Mouse (Mus musculus) midbrain, embryonic 16.5 days (tissue): ENCODE results near the gene Csrnp2. TPM values are rescaled to one million over a fixed set of nuclear protein-coding genes. Genes with fewer than 3 reads are reported as not detected.
"Not testable (repeated sequence)": the region's sequence is repeated elsewhere in the genome, so short reads cannot be mapped to it uniquely, and the experiment has no call there.

Experiments
- ATAC-seq: fragments of 200-750 bp; cut with Nextera tagmentation; 2 replicates; pipeline ENCODE4 v1.8.0; 2017; ENCODE audit warnings: moderate TSS enrichment
- H3K27ac ChIP-seq: fragments of 300-500 bp; sonication (generic); 2 replicates; pipeline ENCODE4 v1.5.1; 2014; ENCODE audit warnings: mild to moderate bottlenecking, low read length, mixed read lengths
- H3K27me3 ChIP-seq: fragments of 300-500 bp; sonication (generic); 2 replicates; pipeline ENCODE4 v1.6.1; 2014; ENCODE audit warnings: low read depth, low read length, mixed read lengths; ENCODE audit not compliant: control insufficient read depth, insufficient read depth
- H3K36me3 ChIP-seq: fragments of 300-500 bp; sonication (generic); 2 replicates; pipeline ENCODE4 v1.6.1; 2014; ENCODE audit warnings: mild to moderate bottlenecking, low read length, moderate library complexity, mixed read lengths; ENCODE audit not compliant: control insufficient read depth, insufficient read depth
- H3K4me1 ChIP-seq: fragments of 300-500 bp; sonication (generic); 2 replicates; pipeline ENCODE4 v1.6.1; 2014; ENCODE audit warnings: mild to moderate bottlenecking, low read length, mixed read lengths; ENCODE audit not compliant: control insufficient read depth, insufficient read depth
- H3K4me2 ChIP-seq: fragments of 300-500 bp; sonication (generic); 2 replicates; pipeline ENCODE4 v1.6.1; 2014; ENCODE audit warnings: mild to moderate bottlenecking, low read length, mixed read lengths
- H3K4me3 ChIP-seq: fragments of 300-500 bp; sonication (generic); 2 replicates; pipeline ENCODE4 v1.5.1; 2014; ENCODE audit warnings: low read depth, mild to moderate bottlenecking, low read length, moderate library complexity, mixed read lengths
- H3K9ac ChIP-seq: fragments of 300-500 bp; sonication (generic); 2 replicates; pipeline ENCODE4 v1.6.1; 2014; ENCODE audit warnings: low read depth, low read length, mixed read lengths
- H3K9me3 ChIP-seq: fragments of 300-500 bp; sonication (generic); replicated peaks from 2 replicates; pipeline ENCODE4 v1.6.1; 2014; ENCODE audit warnings: mild to moderate bottlenecking, low read length, mixed read lengths; ENCODE audit not compliant: control insufficient read depth, poor library complexity, severe bottlenecking
- WGBS: fragments of 180-500 bp; shearing (Covaris S2); extraction: QIAGEN DNeasy Blood & Tissue Kit; methylation state at CpG from one replicate; pipeline ENCODE4 v1.1.7; 2014; 5-methylcytosine and 5-hydroxymethylcytosine counted together
- polyA plus RNA-seq: library from polyadenylated mRNA; unstranded; fragments of >200 nt; fragmentation: Nextera tagmentation; extraction: Ambion mirVana; gene quantifications from 2 replicates; pipeline ENCODE4 v1.2.1, GENCODE M21; 2015

Gene Csrnp2
- polyA plus RNA-seq, 1 experiment from 2014 or later, result 48.1 TPM

DNA sequence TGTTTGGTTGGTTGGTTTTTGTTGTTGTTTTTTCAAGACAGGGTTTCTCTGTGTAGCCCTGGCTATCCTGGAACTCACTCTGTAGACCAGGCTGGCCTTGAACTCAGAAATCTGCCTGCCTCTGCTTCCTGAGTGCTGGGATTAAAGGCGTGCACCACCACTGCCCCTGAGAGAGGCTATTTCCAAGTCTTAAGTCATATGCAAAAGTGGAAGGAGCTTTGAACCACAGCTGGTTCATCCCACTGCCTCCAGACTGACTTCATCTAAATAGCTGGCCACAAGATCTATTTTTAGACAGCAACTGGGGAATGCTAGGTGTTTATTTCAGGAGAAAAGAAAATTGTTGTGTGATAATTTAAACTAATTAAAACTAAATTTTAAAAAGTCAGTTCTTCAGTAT lies 7.0 kb downstream of the Csrnp2 start:
- 93% methylated on average over 1 of the region's 1 CpGs for WGBS

GRCm38 (mm10) chr15:100487050-100487449 lies 8.2 kb downstream of the Csrnp2 start:
- no peaks in the 10 kb centered on the region for H3K27me3 ChIP-seq
- peaks cover 16% of the 10 kb centered on the region for H3K4me1 ChIP-seq
- H3K9ac ChIP-seq, result no peak overlapping the region
- H3K4me3 ChIP-seq, result no peak overlapping the region
- no peak for ATAC-seq
- H3K27ac ChIP-seq, result no peak overlapping the region
- H3K9me3 ChIP-seq, result no peaks in the 10 kb centered on the region
- no peak overlapping the region for H3K4me2 ChIP-seq
- WGBS, result 98% methylated on average over 2 of the region's 2 CpGs
- H3K36me3 ChIP-seq, result peaks cover 56% of the 10 kb centered on the region

More for the DNA sequence above, 7.0 kb downstream of the Csrnp2 start:
- not testable (repeated sequence) for ATAC-seq, H3K4me3 ChIP-seq, H3K27ac ChIP-seq, H3K9me3 ChIP-seq, H3K9ac ChIP-seq, H3K27me3 ChIP-seq, H3K4me2 ChIP-seq
- peaks cover 29% of the 10 kb centered on the region for H3K4me1 ChIP-seq
- H3K36me3 ChIP-seq, result peaks cover 45% of the 10 kb centered on the region

DNA sequence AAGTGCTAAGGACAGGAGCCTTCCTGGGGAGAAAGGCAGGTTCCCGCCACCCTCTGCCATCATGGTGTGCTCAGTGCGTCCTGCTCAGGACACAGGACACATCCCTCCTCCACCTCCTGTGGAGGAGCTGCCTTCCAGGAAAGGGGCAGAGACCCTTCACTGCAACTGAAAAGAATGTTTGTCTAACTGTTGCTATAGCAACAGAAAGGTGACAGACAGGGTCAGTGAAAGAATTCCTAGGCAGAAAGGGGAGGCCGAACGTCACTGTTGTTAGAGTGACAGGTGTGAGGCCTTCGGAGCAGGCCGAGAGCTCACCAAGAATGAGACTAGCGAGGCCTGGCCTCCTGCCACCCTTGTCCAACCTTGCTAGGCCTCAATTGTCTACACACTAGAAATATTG lies 8.8 kb downstream of the Csrnp2 start:
- no peaks in the 10 kb centered on the region for H3K27me3 ChIP-seq
- peaks cover 12% of the 10 kb centered on the region; the same call in 1 of the 2 replicates for H3K4me1 ChIP-seq
- H3K9me3 ChIP-seq, result no peaks in the 10 kb centered on the region
- no peak overlapping the region for H3K9ac ChIP-seq
- no peak for ATAC-seq
- 21% methylated on average over 7 of the region's 7 CpGs for WGBS
- H3K27ac ChIP-seq, result no peak overlapping the region
- H3K4me3 ChIP-seq, result no peak overlapping the region
- no peak overlapping the region for H3K4me2 ChIP-seq
- H3K36me3 ChIP-seq, result peaks cover 62% of the 10 kb centered on the region

GRCm38 (mm10) chr15:100485576-100485975 lies 9.7 kb downstream of the Csrnp2 start:
- H3K4me3 ChIP-seq, result no peak overlapping the region
- peaks cover 5% of the 10 kb centered on the region; the same call in 1 of the 2 replicates for H3K4me1 ChIP-seq
- peaks cover 71% of the 10 kb centered on the region for H3K36me3 ChIP-seq
- no peak overlapping the region for H3K27ac ChIP-seq
- H3K27me3 ChIP-seq, result no peaks in the 10 kb centered on the region
- 84% methylated on average over 3 of the region's 3 CpGs for WGBS
- no peaks in the 10 kb centered on the region for H3K9me3 ChIP-seq
- ATAC-seq, result no peak
- no peak overlapping the region for H3K9ac ChIP-seq
- H3K4me2 ChIP-seq, result no peak overlapping the region

DNA sequence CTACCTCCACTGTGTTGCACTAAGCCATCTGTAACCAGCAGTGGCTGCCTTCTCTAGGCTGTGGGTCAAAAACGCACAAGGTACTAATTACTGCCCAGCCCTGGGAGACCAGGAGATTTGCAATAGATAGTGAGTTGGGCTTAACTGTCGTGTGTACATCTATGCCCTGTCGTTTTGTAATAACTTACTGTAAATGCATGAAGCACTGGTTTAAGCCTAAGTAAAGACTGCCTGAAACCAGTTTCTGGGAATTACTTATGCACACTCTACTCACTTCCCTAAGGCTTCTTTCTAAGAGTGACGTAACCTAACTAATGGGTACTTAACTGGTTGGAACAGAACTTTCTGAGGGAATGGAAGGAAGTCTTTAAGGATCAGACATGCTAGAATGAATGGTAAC lies 16.4 kb downstream of the Csrnp2 start:
- WGBS, result 86% methylated on average over 4 of the region's 4 CpGs

GRCm38 (mm10) chr15:100478351-100478750 lies 16.9 kb downstream of the Csrnp2 start:
- Histone ChIP-seq H3K9ac (no peak overlapping the region), H3K27me3 (no peaks in the 10 kb centered on the region), H3K27ac (0 out of 2 replicates have a peak overlapping the region, but pooled peaks have one; percentile 17), H3K4me3 (no peak overlapping the region), H3K4me1 (no peaks in the 10 kb centered on the region), H3K4me2 (no peak overlapping the region), H3K9me3 (no peaks in the 10 kb centered on the region), H3K36me3 (peaks cover 60% of the 10 kb centered on the region)
- ATAC-seq, result no peak
- 85% methylated on average over 10 of the region's 10 CpGs for WGBS

More for the DNA sequence above, 16.4 kb downstream of the Csrnp2 start:
- H3K4me1 ChIP-seq, result no peaks in the 10 kb centered on the region
- H3K36me3 ChIP-seq, result peaks cover 66% of the 10 kb centered on the region
- no peaks in the 10 kb centered on the region for H3K9me3 ChIP-seq
- H3K4me3 ChIP-seq, result no peak overlapping the region
- no peak overlapping the region for H3K9ac ChIP-seq
- no peaks in the 10 kb centered on the region for H3K27me3 ChIP-seq
- no peak for ATAC-seq
- H3K27ac ChIP-seq, result no peak overlapping the region
- H3K4me2 ChIP-seq, result no peak overlapping the region

DNA sequence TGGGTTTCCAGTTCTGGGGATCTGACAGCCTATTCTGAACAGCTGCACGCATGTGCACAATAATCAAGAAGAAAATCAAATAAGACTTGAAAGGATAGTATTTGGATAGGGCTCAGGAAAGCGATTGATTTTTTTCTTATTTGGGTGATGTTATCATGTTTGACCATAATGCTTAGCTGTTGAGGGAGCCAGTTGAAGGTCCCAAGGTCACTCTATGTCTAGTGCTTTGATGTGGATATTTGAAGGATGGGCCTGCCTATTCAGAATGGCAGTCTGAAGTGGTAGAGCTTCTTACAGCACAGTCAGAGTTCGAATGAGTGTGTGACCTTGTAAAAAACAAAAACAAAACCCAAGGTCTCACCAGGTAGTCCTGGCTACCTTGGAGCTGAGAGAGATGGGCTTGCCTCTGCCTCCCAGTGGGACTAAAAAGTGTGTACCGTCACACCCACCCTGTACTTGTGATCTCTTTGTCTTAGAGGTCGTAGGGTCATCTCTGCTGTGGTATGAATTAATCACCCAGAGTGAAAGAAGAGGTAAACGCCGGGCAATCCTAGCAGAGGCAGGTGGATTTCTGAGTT lies 21.3 kb downstream of the Csrnp2 start:
- H3K4me1 ChIP-seq, result peaks cover 14% of the 10 kb centered on the region
- no peaks in the 10 kb centered on the region for H3K27me3 ChIP-seq
- H3K9me3 ChIP-seq, result no peaks in the 10 kb centered on the region
- H3K36me3 ChIP-seq, result peaks cover 29% of the 10 kb centered on the region
- 80% methylated on average over 7 of the region's 7 CpGs for WGBS
- no peak for ATAC-seq
- H3K4me2 ChIP-seq, result no peak overlapping the region
- H3K27ac ChIP-seq, result no peak overlapping the region
- no peak overlapping the region for H3K4me3 ChIP-seq
- H3K9ac ChIP-seq, result no peak overlapping the region

GRCm38 (mm10) chr15:100470037-100470436 lies 25.3 kb downstream of the Csrnp2 start:
- peak overlapping the region; percentile 89 for H3K9ac ChIP-seq
- no peak overlapping the region for H3K27ac ChIP-seq
- H3K4me1 ChIP-seq, result peaks cover 27% of the 10 kb centered on the region
- H3K9me3 ChIP-seq, result no peaks in the 10 kb centered on the region
- peak overlapping the region; percentile 92 for H3K4me2 ChIP-seq
- WGBS, result 61% methylated on average over 10 of the region's 10 CpGs
- no peak for ATAC-seq
- H3K36me3 ChIP-seq, result peaks cover 4% of the 10 kb centered on the region
- H3K4me3 ChIP-seq, result peak overlapping the region; percentile 84
- no peaks in the 10 kb centered on the region for H3K27me3 ChIP-seq

- H3K4me2 ChIP-seq, result peak overlapping the region; percentile 92
- ATAC-seq, result peak; percentile 59
- WGBS, result 0% methylated on average over 17 of the region's 19 CpGs
- H3K4me3 ChIP-seq, result peak overlapping the region; percentile 84
- peak overlapping the region; percentile 84 for H3K27ac ChIP-seq
- H3K9ac ChIP-seq, result peak overlapping the region; percentile 89
- peaks cover 27% of the 10 kb centered on the region for H3K4me1 ChIP-seq
- H3K36me3 ChIP-seq, result no peaks in the 10 kb centered on the region; the same call in 1 of the 2 replicates
- no peaks in the 10 kb centered on the region for H3K27me3 ChIP-seq
- H3K9me3 ChIP-seq, result no peaks in the 10 kb centered on the region
These were observed 26.1 kb downstream of the Csrnp2 start for GRCm38 (mm10) chr15:100469189-100469545.
